Mouse (Mus musculus) heart, adult 2 months (tissue): ENCODE results near the gene Tgfbi.

Experiments
- CTCF ChIP-seq: fragments of 200-600 bp; IDR thresholded peaks from 2 replicates; pipeline ENCODE4 v1.8.1; 2022; ENCODE audit warnings: antibody characterized with exemption, mild to moderate bottlenecking, moderate library complexity
- EP300 ChIP-seq: fragments of 200-500 bp; IDR thresholded peaks from 2 replicates; pipeline ENCODE4 v1.6.1; 2011; ENCODE audit warnings: low read depth, low read length, control low read depth; ENCODE audit not compliant: insufficient read depth
- POLR2A ChIP-seq: fragments of 200-500 bp; IDR thresholded peaks from 2 replicates; pipeline ENCODE4 v1.6.1; 2011; ENCODE audit warnings: mild to moderate bottlenecking, low read depth, low read length, control low read depth; ENCODE audit not compliant: insufficient read depth

DNA sequence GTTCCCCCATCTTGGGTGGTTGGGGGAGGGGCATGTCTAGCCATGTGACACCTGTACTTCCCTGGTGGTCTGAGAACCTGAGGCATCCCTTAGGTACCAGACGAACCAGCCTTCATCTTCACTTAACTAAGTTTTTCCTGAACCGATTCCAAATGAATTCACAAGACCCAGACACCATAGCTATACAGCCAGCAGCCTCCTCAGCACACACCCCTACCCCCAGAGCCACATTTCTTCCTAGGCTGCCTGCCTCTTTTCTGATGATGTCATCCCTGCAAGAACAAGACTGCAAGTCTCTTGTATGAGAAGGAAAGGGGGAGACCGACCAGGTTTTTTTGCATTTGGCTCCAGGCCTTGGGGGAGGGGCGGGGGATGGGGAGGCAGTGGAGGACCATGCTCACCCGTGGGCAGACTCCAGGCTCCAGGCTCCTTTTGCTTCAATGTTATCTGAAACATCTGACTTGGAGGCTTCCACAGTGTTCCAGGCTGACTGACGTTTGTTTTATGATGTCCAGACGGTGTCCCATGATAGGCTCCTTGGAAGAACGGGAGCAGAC is 13.0 kb downstream of the Tgfbi start:
- TF ChIP-seq CTCF (no peak), POLR2A (no peak), EP300 (no peak)
